Mouse (Mus musculus) liver, embryonic 14.5 days (tissue): Measurements from ENCODE around the gene Tmem185b.

Experiments used
- CTCF ChIP-seq: IDR thresholded peaks from 2 replicates; pipeline ENCODE4 v1.5.1; 2016; ENCODE audit warnings: antibody characterized with exemption, low read depth, control low read depth
- EP300 ChIP-seq: IDR thresholded peaks from 2 replicates; pipeline ENCODE4 v1.6.1; 2016; ENCODE audit warnings: antibody characterized with exemption, low read depth

- TF ChIP-seq CTCF, result no peak
- no peak for TF ChIP-seq EP300
Measured at GRCm38 (mm10) chr1:119519286-119519685, 6.7 kb upstream of the Tmem185b start.
